Mouse (Mus musculus): ENCODE measurements around the gene Dot1l.

Dot1l gene

DNA sequence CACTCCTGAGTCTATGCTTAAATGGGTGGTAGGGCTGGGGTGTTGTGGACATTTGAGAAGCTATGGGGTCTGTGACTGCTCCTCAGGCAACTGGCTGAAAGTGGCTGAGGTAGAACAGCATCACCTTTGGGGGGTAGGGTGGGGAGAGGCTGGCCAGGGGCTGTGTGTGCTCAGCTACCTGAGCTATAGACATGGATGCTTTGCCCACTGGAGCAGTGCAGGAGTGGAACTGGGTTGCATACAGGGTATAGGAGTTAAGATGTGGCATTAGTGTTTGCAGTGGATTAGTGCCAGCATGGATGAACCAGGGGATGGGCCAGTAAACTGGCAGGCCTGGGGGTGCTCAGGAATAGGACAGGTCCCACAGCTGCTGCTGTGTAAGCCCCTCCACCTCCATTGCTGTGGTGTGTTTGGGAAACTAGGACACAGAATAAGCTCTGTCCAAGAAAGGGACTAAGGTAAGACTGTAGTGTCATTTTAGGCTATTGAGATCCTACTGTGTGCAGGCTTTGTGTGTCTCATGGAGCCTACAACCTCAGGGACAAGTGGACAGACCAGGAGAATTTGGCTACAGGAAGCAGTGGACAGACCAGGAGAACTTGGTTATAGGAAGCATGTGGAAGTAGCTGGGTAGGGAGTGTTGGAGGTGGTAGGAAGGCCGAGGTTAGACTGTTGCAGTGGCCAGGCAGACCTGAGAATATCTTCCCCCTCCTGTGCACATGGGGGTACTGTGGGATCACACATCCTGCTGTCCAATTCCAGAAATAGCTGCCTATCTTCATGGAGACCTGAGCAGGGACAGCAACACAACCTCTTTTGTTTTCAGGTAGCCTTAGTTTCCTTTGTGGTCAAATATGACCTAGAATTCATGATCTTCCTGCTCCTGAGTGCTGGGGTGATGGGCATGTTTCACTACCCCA is 74.6 kb downstream of the Dot1l start:
- DNase-seq (ENCODE audit: extremely low read depth, low read depth) = no peak

DNA sequence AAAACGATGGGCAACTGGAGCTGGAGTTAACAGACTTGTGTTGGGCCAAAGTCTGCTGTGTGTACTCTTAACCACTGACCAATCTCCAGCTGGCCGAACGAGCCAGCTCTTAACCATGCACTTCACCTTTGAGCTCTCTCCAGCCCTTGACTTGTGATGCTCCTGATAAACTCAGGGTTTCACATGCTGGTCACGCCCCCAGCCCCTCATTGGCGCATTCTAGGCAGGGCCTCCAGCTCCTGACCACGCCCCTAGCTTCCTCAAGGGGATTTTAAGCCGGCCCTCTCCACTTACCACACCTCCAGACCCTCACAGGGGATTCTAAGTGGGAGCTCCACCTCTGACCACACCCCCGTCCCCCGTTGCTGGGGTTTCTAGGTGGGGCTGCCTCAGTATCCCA is 76.1 kb downstream of the Dot1l start:
- no peak for DNase-seq (ENCODE audit: extremely low read depth, low read depth)

DNA sequence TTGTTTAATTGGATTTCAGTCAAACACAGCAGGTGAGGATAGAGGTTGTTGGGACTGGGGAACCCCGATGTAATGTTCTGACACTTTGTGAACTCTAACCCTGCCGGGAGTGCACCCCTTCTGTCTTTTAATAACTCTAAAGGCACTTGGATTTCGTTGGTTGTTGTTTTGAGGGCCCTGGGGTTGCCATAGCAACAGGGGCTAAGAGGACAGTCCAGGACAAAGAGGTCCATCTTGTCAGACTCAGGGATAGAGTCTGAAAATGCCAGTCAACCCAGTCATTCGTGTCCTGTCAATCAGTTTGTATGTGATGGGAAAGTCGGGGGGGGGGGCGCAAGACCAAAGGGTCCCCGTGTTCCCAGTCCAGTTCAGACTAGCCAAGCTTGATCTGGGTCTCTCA is 77.8 kb downstream of the Dot1l start:
- no peak for DNase-seq (ENCODE audit: extremely low read depth, low read depth)

DNA sequence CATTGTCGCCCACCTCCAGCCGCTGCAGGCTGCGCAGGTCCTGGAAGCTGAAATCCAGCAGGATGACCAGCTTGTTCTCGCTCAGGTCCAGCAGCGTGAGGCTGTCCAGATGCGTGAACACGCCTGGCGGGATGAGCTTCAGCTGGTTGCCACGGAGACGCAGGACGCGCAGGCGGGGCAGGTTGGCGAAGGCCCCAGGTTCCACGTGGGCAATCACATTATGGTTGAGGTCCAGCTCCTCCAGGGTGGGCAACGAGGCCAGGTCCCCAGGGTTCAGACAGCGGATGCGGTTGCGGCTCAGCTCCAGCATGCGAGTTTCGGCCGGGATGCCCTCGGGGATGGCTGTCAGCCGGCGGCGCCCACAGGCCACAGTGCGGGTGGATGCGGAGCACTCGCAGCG is 80.6 kb downstream of the Dot1l start:
- no peak for DNase-seq (ENCODE audit: extremely low read depth, low read depth)

DNA sequence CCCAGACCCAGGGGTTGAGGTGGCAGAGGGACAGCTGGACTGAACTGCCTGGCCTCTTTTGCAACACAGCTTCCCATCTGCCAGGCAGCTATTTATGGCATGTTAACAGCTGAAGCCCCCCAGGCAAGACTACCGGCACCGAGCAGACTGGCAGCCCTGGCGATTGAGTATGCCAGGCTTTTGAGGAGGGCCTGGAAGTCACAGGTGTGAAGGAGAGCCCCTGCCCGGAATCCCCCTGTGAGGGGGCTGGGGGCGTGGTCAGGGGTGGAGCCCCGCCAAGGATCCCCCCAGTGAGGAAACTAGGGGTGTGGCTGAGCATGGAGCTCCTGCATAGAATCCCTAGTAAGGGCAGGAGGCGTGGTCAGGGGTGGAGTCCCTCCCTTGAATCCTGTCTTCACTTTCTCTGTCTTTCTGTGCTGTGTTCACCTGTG is 82.0 kb downstream of the Dot1l start:
- no peak for DNase-seq (ENCODE audit: extremely low read depth, low read depth)

DNA sequence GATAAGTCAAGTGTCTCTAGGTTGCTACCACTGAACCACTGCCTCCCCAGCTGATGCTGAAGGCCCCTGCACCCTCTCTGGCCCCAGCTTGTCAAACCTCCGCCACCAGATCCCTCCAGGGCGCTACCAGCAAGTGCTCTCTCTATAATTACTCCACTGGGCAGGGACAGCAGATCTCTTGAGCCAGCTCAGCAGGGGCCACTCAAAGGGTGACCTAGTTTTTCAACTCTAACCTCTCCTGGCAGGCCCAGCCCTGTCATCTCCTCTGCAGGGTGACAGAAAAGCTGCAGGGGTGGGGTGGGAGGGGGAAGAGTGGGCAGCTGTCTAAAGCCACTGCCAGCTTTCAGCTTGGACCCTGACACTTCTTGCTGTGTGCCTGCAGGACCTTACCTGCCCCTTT is 82.8 kb downstream of the Dot1l start:
- DNase-seq (ENCODE audit: extremely low read depth, low read depth) = no peak

DNA sequence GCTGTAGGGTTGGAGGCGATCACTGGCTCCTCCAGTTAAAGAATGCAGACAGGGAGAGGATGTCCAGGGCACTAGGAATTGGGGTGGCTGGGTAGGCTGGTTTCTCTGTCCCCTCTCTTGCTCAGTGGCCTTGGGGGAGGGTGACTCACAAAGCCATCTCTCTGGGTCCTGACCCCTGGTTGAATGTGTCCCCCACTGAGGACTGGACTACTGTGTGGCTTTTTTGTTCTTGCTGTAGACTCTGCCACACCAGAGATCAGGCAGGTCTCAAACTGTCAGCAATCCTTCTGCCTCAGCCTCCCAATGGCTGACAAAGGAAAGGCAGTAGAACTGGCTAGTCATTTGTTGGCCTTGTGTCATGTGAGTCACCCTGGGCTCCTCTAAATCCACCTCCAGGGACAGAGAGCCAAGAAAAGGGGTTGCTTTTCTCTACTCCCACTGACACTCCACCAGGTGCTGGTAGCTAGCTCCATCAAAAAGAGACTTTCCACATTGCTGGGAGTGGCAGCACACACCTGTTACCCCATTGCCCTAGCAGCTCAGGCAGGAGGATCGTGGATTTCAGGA is 83.4 kb downstream of the Dot1l start:
- DNase-seq (ENCODE audit: extremely low read depth, low read depth) = no peak

DNA sequence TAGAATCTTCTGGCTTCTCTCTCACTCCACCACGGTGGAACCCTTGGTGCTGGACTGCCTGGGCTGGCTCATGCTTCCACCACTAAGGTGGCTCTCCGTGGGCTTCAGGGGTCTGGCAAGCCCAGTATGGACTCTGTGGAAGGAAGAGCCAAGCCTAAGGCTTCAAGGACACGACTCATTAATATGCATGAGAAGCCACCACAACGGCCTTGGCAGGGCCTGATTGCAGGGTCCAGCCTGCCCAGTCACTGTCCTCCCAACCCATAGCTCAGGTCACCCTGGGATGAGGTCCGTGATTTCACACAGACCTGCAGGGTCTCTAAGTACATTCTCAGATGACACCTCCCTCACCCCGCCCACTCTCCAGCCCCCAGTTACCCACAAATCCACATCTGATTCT is 84.8 kb downstream of the Dot1l start:
- DNase-seq (ENCODE audit: extremely low read depth, low read depth) = no peak

DNA sequence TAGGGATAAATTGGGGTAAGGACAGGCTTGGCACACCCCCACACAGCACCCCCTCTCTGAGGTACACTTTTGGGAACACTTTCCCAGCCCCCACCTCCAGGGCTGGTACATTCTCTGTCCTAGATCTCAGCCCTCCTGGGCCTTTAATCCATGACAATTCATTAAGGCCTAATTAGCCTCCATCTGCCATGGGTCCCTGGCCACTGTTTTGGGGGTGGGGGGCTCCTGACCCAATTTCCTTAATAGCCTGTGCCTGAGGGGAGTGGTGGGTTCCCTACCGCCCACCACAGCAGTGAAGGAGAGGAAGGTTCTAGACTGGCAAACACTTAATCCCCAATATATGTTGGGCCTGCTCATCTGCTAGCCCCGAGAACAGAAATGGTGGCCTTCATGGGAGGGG is 86.7 kb downstream of the Dot1l start:
- no peak for DNase-seq (ENCODE audit: extremely low read depth, low read depth)

DNA sequence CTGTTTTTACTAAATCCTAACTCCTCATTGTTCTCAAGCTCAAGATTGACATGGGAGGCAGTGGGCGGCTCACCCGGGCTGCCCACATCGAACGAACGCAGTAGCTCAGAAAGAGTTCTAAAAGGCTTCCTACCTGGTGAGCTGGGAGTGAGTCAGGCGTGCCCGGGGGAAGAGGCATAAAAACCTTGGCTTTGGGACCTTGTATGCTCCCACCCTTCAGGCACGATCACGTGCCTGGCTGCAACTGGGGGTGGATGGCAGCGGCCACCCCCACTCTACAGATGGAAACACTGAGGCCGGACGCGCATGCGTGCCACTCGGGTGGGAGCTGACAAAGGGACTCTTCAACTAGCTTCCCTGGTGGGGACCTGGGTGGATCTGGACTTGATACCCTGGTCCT is 87.3 kb downstream of the Dot1l start:
- no peak for DNase-seq (ENCODE audit: extremely low read depth, low read depth)

DNA sequence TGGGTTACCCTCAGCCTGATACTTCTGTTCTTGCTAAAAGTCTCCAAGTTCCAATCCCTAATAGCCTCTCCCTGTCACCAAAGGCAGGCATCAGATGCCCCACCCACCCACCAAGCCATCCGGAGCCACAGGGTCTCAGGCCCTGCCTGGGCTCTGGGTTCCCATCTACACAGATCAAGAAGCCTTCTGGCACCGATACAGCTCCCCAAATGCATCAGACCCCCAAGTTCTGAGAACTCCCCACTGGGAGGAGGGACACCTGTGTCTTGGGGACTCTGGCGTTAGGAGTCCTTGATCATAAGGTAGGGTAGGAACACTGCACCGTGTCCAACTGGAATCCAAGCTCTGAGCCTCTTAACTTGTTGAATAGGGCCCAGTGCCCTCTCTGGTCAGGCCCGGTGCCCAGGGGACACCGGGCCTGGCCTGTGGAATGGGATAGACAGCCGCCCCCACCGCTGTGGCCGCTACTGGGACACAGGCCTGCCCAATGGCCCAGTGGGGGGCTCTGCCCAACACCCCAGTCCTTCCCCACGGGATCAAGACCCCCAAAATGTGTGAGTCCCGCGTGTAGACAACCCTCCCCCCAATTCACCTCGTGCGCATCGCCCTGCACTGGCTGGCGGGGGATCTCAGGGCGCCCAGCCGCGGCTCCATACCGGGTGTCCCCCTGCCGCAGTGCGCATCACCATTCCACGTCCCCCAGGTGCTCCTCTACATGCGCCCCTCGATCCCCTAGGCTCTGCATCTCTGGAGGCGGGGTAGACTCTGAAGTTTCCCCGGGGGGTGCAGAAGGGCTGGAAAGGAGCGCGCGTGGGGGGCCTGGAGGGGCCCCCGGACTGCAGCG is 88.3 kb downstream of the Dot1l start:
- no peak for DNase-seq (ENCODE audit: extremely low read depth, low read depth)

DNA sequence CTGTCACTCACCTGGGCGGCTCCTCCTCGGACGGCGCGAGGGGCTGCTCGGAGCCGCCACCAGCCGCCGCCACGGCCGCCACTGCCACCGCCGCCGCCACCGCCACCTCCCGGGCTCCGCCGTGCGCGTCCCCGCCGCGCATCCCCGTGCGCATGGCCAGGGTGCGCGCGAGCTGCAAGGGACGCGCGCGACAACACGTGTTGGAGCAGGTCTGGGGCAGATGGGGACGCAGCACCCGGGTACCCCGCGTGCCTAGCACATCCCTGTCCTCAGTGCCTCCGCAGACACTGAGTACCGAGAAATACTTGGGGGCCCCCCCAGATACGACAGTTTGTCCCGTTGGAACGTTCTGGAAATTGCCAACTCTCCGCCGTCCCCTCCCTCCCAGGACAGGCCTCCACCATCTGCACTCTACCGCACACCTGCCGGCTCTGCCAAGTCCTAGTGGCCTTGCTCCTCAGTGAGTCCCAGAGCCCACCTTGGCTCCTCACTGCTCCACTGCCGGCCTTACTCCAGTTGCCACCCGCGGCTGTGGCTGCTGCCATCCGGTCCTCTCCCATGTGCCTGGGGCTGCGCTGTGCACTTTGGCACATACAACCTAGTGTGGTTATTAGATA is 89.0 kb downstream of the Dot1l start, which contains the start of gene Lingo3:
Gene Lingo3, minus strand, starts transcription at position 109 of the 617 bp plus-strand sequence.
- no peak for DNase-seq (ENCODE audit: extremely low read depth, low read depth)

All from MEL-GATA-1-ER (cell line).